Mouse (Mus musculus) cerebral cortex, adult 2 months (tissue): ENCODE measurements around the gene Neb.

ENCODE experiments used
- WGBS: fragments of 180-500 bp; shearing (Covaris S2); methylation state at CpG from one replicate; pipeline ENCODE4 v1.1.7; 2018; 5-methylcytosine and 5-hydroxymethylcytosine counted together

Gene Neb

GRCm38 (mm10) chr2:52193629-52194028 is 184.6 kb downstream of the Neb start:
- WGBS, result 93% methylated on average over 6 of the region's 6 CpGs

DNA sequence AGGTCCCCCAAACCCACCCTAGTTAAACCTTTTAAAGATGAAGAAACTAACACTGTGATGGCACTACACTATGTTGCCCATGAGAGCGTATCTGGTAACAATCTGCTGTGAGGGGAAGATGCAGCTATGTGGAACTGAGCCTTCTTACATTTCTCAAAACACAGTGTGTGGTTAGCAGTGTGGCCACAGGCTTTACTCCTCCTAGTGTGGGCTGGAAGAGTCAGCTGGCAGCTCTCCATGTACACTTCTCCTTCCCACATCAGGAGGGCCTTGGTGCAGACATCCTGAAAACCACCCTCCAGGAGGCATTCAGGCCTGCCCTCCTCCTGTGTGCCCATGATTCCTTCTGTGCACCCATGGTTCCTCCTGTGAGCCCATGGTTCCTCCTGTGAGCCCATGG is 198.6 kb downstream of the Neb start:
- WGBS, result 89% methylated on average over 1 of the region's 1 CpGs

DNA sequence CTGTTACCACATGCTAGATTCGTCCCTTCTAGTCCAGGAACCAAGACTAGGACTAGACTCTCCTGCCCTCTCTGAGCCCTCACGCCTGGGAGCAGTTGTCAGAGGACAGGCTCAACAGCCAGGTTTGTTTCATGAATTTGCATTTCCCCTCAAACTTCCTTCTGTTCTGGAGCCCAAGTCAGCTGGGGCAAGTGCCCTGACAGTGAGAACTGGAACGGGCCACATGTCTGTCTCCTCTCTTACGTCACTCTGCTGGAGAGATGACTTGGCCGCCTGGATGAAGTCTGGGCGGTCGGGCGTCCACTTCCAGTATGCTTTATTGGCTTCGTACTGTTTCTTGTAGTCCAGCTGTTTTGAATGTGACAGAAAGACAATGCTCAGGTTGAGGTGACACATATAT is 200.5 kb downstream of the Neb start:
- 92% methylated on average over 9 of the region's 9 CpGs for WGBS

DNA sequence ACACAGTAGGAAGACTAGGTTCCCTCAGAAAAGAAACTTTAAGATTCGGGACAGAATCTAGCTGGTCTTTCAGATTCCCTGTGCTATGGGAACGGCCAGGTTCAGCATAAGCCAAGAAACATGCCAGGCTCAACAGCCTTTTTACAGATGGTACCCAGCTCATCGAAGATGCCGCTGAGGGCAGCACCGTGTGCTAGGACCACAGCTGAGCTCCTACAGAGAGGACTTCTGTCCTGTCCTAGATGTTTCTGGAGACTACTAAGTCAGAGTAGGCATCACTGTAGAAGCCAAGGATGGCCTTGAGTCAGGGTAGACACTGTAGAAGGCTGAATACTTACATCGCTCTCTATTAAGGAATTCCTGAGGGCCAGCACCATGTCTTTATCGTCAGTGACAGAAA is 201.1 kb downstream of the Neb start:
- WGBS, result 66% methylated on average over 7 of the region's 7 CpGs

DNA sequence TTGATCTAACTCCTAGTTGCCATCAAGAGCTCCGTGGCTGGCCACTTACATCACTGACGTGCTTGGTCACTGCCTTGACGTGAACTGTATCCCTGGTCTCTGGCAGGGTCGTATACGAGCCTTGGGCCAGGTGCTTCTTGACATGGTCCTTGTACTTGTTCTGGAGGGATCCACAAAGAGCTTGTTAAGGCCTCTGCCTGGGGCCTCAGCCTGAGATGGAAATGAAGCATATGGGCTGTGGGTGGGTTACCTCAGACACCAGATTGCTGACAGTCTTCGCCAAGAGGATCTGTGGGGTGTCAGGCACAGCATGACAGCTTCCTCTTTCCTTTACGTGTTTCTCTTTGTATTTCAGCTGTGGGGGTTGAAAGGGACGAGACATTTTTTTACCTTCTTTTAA is 201.7 kb downstream of the Neb start:
- 45% methylated on average over 8 of the region's 8 CpGs for WGBS

DNA sequence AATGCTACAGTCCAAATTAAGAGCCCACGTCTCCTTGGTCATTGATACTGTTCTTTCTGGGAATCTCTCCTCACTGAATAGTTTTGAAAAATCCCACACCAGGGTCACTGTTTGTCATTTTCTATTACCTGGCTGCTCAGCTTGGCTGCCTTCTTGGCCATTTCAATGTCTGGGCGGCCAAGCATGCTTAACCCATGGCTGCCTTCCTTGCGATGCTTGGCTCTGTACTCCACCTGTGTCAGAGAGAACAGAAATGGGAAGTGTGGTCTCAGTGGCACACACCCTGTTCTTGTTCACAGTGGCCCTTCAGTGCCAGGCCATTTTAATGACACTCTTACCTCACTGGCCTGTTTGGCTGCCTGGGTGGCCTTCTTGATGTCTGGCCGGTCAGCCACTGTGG is 203.3 kb downstream of the Neb start:
- WGBS, result 88% methylated on average over 4 of the region's 4 CpGs

DNA sequence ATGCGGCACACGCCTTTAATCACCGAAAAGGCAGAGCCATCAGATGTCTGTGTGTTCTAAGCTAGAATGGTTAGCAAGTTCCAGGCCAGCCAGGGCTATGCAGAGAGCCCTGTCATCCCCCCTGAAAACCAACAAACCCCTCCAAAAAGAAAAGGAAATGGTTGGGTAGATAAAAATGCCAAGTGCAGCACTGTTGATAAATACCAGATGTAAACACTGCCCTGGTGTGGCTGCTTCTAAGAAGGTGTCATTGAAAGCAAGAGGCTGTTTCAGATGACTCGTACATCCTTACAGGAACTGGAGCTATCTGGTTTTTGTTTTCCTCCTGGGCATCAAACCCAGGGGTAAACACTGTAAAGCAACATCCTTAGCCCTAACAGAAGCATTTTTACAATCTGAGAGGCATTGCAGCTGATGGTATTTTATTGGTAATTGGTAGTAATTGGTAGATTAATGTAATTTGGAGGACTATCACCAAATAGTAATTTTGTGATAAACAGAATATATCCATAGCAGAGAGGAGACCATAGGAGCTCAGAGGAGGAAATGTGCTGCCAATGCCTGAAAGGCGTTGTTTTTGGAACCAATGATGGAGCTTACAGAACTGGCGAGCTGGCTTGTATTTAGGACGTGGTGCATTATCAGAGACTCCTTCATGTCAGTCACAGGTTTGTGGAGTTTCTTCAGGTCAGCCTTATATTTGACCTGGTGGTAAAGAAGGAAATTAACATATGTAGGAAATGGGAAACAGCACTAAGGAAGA is 208.8 kb downstream of the Neb start:
- WGBS, result 89% methylated on average over 7 of the region's 7 CpGs

DNA sequence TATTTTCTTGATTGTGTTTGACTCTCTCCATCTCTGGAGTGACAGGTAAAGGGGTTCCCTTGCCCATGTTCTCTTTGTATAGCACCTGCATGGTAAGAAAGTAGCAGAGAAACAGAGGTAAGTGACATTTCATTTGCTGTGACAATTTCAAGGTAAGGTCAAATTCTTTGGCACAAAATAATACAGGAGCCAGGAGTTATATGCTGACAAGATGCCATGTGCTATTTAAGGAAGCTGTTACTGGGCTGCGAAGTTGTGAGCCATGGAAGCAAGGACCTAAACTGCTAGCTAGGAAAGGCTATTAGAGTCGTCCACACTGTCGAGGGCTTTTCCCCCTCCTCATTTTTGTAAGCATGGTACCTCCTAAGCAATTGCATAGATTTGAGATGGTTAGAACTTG is 225.2 kb downstream of the Neb start:
- WGBS, result 81% methylated on average over 3 of the region's 3 CpGs

DNA sequence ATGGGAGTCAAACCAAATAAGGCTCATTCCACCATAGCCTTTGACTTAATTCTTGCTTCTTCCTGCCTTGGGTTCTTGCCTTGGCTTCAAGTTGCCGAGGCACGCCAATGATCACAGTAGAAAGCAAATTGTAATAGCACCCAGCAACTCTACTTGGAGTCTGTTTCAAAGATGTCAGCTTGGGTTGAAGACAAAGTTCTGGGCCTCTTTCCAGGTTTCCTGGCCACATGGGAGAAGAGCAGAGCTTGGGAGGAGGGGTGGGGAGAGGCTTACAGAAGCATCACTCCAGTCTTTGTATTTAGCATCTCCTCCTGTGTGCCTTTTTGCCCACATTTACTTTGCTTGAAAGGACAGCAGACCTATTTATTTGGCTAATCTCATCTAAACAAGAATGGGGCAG is 244.9 kb downstream of the Neb start:
- WGBS, result 51% methylated on average over 2 of the region's 2 CpGs

GRCm38 (mm10) chr2:52131370-52131769 is 246.9 kb downstream of the Neb start:
- WGBS, result 99% methylated on average over 20 of the region's 20 CpGs

- WGBS, result 100% methylated on average over 1 of the region's 1 CpGs
Measured at GRCm38 (mm10) chr2:52114086-52114485, 264.2 kb downstream of the Neb start.
